Mouse (Mus musculus) hindbrain, embryonic 12.5 days (tissue): ENCODE data around the gene Apon. TPM values are rescaled to one million over a fixed set of nuclear protein-coding genes. Genes with fewer than 3 reads are reported as not detected.
A peak's percentile ranks its signal among the peaks of the same experiment; 100 is the strongest.

Source experiments
- ATAC-seq: fragments of 200-750 bp; cut with Nextera tagmentation; 2 replicates; pipeline ENCODE4 v1.8.0; 2017; ENCODE audit warnings: moderate TSS enrichment; ENCODE audit not compliant: low FRiP score
- H3K27ac ChIP-seq: fragments of 300-500 bp; sonication (generic); 2 replicates; pipeline ENCODE4 v1.5.1; 2016; ENCODE audit warnings: mild to moderate bottlenecking
- H3K27me3 ChIP-seq: fragments of 300-500 bp; sonication (generic); 2 replicates; pipeline ENCODE4 v1.6.1; 2016; ENCODE audit warnings: mild to moderate bottlenecking
- H3K36me3 ChIP-seq: fragments of 300-500 bp; sonication (generic); 2 replicates; pipeline ENCODE4 v1.6.1; 2016; ENCODE audit warnings: mild to moderate bottlenecking
- H3K4me1 ChIP-seq: fragments of 300-500 bp; sonication (generic); 2 replicates; pipeline ENCODE4 v1.6.1; 2016
- H3K4me2 ChIP-seq: fragments of 300-500 bp; sonication (generic); replicated peaks from 2 replicates; pipeline ENCODE4 v1.6.1; 2016; ENCODE audit warnings: mild to moderate bottlenecking
- H3K4me3 ChIP-seq: fragments of 300-500 bp; sonication (generic); 2 replicates; pipeline ENCODE4 v1.5.1; 2016; ENCODE audit warnings: mild to moderate bottlenecking
- H3K9ac ChIP-seq: fragments of 300-500 bp; sonication (generic); 2 replicates; pipeline ENCODE4 v1.6.1; 2016; ENCODE audit warnings: mild to moderate bottlenecking, moderate library complexity
- H3K9me3 ChIP-seq: fragments of 300-500 bp; sonication (generic); replicated peaks from 2 replicates; pipeline ENCODE4 v1.6.1; 2016; ENCODE audit warnings: mild to moderate bottlenecking
- WGBS: fragments of 180-500 bp; shearing (Covaris S2); methylation state at CpG from one replicate; pipeline ENCODE4 v1.1.7; 2016; 5-methylcytosine and 5-hydroxymethylcytosine counted together
- polyA plus RNA-seq: library from polyadenylated mRNA; unstranded; fragments of >200 nt; fragmentation: Nextera tagmentation; extraction: Ambion mirVana; gene quantifications from 2 replicates; pipeline ENCODE4 v1.2.1, GENCODE M21; 2016

The Apon gene
- polyA plus RNA-seq, 1 experiment from 2014 or later: 0.40 TPM

DNA sequence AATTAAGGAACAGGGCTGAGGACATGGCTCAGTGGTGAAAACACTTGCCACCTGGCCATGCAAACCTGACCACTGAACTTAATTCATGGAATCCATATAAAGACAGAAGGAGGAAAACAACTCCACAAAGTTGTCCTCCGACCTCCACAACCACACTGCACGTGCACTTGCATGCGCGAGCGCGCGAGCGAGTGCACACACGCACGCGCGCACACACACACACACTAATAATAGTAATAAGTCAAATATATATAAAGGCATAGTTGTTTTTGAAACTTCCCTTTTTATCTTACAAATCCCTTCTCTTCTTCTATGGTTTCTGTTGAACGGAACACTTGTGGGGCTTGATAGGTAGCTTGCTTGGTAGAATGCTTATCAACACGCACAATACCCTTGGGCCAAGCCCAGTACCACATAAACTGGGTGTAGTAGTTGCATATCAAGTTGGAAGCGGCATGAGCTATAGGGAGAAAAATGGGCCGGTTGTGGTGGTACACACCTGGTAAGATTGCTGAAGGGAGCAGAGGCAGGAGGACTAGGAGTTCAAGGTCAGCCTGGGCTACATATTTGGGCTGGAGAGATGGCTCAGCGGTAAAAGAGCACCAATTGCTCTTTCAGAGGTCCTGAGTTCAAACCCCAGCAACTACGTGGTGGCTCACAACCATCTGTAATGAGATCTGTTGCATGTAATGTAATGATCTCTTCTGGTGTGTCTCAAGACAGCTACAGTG lies 35.3 kb upstream of the Apon start:
- no peaks in the 10 kb centered on the region for H3K4me1 ChIP-seq
- ATAC-seq: no peak
- no peak overlapping the region for H3K4me2 ChIP-seq
- H3K9ac ChIP-seq: no peak overlapping the region
- H3K36me3 ChIP-seq: no peaks in the 10 kb centered on the region
- H3K4me3 ChIP-seq: no peak overlapping the region
- no peak overlapping the region for H3K27ac ChIP-seq
- peaks cover under 1% of the 10 kb centered on the region for H3K27me3 ChIP-seq
- H3K9me3 ChIP-seq: no peaks in the 10 kb centered on the region
- 94% methylated on average over 18 of the region's 18 CpGs for WGBS

DNA sequence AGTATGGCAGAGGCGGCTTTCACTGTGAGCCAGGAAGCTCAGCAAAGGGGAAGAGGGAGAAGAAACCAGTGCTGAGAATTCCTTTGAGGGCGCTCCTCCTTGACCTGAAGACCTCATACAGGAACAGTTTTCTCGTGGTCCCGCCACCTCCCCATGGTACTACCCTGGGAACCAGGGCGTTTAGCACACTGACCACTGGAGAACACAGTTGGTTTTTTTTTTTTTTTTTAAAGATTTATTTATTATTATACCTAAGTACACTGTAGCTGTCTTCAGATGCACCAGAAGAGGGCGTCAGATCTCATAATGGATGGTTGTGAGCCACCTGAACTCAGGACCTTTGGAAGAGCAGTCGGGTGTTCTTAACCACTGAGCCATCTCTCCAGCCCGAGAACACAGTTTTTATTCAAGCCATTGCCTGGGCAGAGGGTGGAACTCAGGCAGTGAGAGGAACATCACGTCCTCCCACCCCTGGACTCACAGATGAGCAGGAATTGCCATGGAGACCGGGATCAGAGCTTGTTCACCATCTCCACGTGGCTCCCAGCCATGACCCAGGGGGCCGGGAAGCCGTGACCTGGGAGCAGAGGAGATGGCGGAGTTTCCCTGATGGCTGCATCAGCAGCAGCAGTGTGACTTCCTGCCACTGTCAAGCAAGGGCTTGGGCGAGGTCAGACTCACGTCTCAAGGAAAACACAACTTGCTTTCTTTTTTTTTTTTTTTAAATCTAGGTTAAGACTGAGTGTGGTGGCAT lies 32.2 kb upstream of the Apon start:
- no peaks in the 10 kb centered on the region for H3K4me1 ChIP-seq
- WGBS: 59% methylated on average over 16 of the region's 16 CpGs
- ATAC-seq: no peak

DNA sequence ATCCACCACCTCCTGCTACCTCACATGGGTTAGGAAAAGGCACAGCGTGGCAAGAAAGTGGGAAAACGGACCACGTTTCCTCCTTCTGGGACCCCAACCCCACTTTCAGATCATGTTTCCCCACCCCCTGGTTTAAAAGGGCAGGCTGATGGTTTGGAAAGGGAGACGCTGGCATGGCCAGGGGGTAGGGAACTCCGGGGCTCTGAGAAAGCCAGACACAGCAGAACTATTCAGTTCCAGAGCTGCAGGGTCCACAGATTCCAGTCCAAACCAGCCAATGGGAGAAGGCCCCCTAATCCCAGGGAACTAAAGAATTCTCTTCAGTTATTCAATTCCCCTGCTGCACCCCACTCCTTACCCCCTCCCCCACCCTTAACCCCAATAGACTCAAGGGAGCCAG lies 28.8 kb upstream of the Apon start:
- 53% methylated on average over 5 of the region's 5 CpGs for WGBS
- H3K9ac ChIP-seq: no peak overlapping the region

More for the DNA sequence above, 32.2 kb upstream of the Apon start:
- no peaks in the 10 kb centered on the region; the same call in 1 of the 2 replicates for H3K27me3 ChIP-seq
- no peak overlapping the region for H3K4me2 ChIP-seq
- no peak overlapping the region for H3K9ac ChIP-seq
- H3K9me3 ChIP-seq: no peaks in the 10 kb centered on the region
- H3K27ac ChIP-seq: no peak overlapping the region
- no peaks in the 10 kb centered on the region for H3K36me3 ChIP-seq
- H3K4me3 ChIP-seq: no peak overlapping the region

DNA sequence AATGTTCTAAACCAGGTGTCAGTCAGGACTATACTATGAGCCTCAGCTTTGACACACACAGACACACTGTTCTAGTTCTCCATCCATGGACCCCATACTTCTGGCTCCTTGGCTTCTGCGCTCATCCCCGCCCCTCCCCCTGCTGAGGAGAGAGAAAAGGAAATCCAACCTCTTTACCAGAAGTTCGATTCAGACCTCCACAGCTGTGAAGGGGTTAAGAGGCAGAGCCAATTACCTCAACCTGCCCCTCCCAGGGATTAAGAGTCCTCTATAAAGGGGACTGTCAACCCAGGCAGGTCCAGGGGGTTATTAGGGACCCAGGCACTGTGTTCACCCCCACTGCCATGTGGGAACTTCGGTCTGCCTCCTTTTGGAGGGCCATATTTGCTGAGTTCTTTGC lies 28.4 kb upstream of the Apon start, which contains the start of gene Mip:
Mip (plus strand) TSS at position 301 of the 400 bp plus-strand sequence.
- 44% methylated on average over 4 of the region's 4 CpGs for WGBS
- Histone ChIP-seq H3K9ac (no peak within 1 kb of the TSS), H3K27ac (no peak within 1 kb of the TSS), H3K36me3 (no peaks in the 10 kb centered on the region), H3K4me2 (no peak within 1 kb of the TSS), H3K4me1 (no peaks in the 10 kb centered on the region), H3K4me3 (no peak within 1 kb of the TSS), H3K27me3 (no peaks in the 10 kb centered on the region), H3K9me3 (no peaks in the 10 kb centered on the region)
- ATAC-seq: no peak

More for the DNA sequence above, 28.8 kb upstream of the Apon start:
- Histone ChIP-seq H3K9me3 (no peaks in the 10 kb centered on the region), H3K4me2 (no peak overlapping the region), H3K4me3 (no peak overlapping the region), H3K27ac (no peak overlapping the region), H3K4me1 (no peaks in the 10 kb centered on the region), H3K27me3 (no peaks in the 10 kb centered on the region; the same call in 1 of the 2 replicates), H3K36me3 (no peaks in the 10 kb centered on the region)
- ATAC-seq: no peak

DNA sequence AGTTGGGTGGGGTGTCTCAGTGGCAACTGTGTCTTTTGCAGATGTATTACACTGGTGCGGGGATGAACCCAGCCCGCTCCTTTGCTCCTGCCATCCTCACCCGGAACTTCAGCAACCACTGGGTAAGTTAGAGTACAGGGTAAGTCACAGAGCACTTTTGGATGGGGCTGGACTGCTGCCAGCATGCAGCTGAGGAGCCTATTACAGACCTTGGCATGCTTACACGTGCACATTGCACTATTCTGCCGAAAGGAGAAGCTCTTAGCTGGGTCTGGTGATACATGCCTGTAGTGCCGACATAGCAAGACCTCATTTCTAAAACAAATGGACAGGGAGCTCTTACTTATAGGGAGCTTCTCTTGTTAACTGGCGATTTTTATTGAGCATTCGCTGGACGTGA lies 26.3 kb upstream of the Apon start:
- Histone ChIP-seq H3K9me3 (no peaks in the 10 kb centered on the region), H3K27me3 (no peaks in the 10 kb centered on the region), H3K27ac (no peak overlapping the region), H3K9ac (no peak overlapping the region), H3K4me1 (no peaks in the 10 kb centered on the region), H3K36me3 (no peaks in the 10 kb centered on the region), H3K4me3 (no peak overlapping the region), H3K4me2 (no peak overlapping the region)
- WGBS: 88% methylated on average over 9 of the region's 9 CpGs
- no peak for ATAC-seq

DNA sequence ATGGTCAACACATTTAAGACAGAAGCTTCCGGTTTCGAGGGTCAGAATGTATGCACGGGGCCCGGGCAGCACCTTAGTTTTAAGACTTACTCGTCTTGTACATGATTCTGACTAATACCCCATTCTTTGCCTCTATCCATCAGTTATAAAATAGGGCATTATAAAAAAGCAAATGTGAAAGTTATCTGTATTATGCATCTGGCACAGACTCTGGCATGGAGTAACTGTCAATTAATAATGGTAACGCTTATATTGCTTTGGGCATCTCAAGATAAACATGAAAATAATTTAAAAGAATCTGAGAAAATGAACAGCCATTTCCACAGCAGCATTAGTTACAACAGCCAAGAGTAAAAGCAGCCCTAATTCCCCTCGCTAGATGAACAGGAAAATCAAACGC lies 25.9 kb upstream of the Apon start:
- no peak overlapping the region for H3K4me3 ChIP-seq
- no peaks in the 10 kb centered on the region for H3K9me3 ChIP-seq
- no peak overlapping the region for H3K9ac ChIP-seq
- H3K36me3 ChIP-seq: no peaks in the 10 kb centered on the region
- no peak for ATAC-seq
- H3K4me2 ChIP-seq: no peak overlapping the region
- H3K27me3 ChIP-seq: no peaks in the 10 kb centered on the region
- H3K4me1 ChIP-seq: peaks cover 3% of the 10 kb centered on the region
- H3K27ac ChIP-seq: no peak overlapping the region
- 95% methylated on average over 8 of the region's 8 CpGs for WGBS

DNA sequence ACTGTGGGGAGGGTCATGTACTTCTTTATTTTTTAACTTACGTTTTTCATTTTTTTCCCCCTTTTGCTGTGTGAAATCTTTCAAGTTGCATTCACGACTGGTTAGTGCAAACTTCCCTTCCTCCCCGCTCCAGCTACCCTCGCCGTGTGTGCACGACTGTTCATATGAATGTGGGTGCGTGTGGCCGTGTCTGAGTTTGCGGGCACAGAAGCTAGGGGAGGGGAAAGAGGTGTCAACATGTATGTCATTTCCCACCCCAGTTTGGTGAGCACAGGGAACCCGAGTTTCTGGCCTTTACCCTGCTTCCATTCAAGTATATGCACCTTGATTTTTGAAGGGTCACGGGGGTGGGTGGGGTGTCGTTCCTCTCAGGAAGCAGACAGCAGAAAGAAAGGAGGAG lies 23.3 kb upstream of the Apon start:
- 78% methylated on average over 12 of the region's 12 CpGs for WGBS
- H3K4me2 ChIP-seq: no peak overlapping the region
- no peak overlapping the region for H3K4me3 ChIP-seq
- H3K9ac ChIP-seq: 0 out of 2 replicates have a peak overlapping the region, but pooled peaks have one; percentile 79
- no peaks in the 10 kb centered on the region for H3K36me3 ChIP-seq
- no peaks in the 10 kb centered on the region for H3K9me3 ChIP-seq
- peaks cover 4% of the 10 kb centered on the region for H3K4me1 ChIP-seq
- no peak for ATAC-seq
- no peak overlapping the region for H3K27ac ChIP-seq
- H3K27me3 ChIP-seq: no peaks in the 10 kb centered on the region

DNA sequence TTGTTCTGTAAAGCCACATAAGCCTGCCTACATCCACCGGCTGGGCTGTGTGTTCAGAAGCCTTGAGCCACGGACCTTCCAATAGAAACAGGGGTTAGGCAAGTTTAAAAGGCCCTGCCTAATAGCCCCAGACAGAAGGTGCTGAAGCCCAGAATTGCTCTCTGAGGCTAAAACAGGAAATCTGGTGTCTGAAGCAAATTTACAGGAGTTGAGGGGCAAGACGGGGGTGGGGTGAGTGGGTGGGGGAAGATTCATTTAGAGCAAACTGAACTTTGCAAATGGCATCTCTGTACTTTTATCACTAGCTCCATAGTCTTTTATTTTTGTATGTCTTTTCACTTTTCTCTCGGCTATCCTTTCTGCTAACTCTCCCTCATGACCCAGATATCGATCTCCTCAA lies 22.8 kb upstream of the Apon start:
- peak overlapping the region; percentile 64 for H3K4me3 ChIP-seq
- 25% methylated on average over 5 of the region's 5 CpGs for WGBS
- H3K9ac ChIP-seq: peak overlapping the region; percentile 79; the same call in 1 of the 2 replicates
- no peak for ATAC-seq
- no peaks in the 10 kb centered on the region for H3K9me3 ChIP-seq
- 0 out of 2 replicates have a peak overlapping the region, but pooled peaks have one; percentile 94 for H3K27ac ChIP-seq
- peaks cover 4% of the 10 kb centered on the region for H3K4me1 ChIP-seq
- H3K36me3 ChIP-seq: no peaks in the 10 kb centered on the region
- H3K4me2 ChIP-seq: peak overlapping the region; percentile 63
- no peaks in the 10 kb centered on the region for H3K27me3 ChIP-seq

DNA sequence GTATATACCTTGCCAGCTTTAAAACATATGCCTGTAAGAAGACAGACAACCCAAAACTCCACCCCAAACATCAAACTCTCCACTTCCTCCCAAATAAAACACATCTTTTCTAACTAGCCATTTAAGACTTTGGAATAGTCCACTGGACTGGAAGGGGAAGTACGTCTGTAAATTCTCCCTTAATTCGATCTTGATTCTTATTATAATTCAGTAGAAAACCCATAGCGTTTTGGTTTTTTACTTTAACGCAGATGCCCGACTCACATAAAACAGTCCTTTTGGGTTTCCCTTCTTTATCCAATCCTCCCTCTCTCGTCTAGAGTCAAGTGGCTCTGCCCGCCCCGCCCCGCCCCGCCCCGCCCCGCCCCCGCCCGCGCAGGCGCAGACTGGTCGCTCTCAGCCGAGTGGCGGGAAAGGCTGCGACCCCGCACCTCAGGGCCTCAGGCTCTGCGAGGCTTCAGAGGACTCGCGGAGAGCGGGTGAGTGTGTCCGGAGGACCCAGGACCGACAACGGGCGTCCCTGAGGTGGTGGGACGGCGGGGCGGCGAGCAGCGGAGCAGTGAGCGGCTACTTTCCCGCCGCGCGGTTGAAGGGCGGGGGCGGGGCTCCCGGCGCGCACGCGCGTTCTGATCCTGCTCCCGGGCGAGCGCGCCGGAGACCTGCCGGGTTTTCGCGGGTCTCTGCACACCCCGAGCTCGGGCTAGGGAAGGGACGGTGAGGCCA lies 22.0 kb upstream of the Apon start, which contains the start of gene Timeless:
Timeless (plus strand) TSS at position 369 of the 723 bp plus-strand sequence.
- peak within 1 kb of the TSS; percentile 64 for H3K4me3 ChIP-seq
- peak within 1 kb of the TSS; percentile 79 for H3K9ac ChIP-seq
- under 1% methylated on average over 56 of the region's 58 CpGs for WGBS
- H3K9me3 ChIP-seq: no peaks in the 10 kb centered on the region
- H3K27ac ChIP-seq: peak within 1 kb of the TSS; percentile 94
- H3K4me1 ChIP-seq: peaks cover 4% of the 10 kb centered on the region
- H3K27me3 ChIP-seq: no peaks in the 10 kb centered on the region
- no peaks in the 10 kb centered on the region for H3K36me3 ChIP-seq
- ATAC-seq: peak; percentile 92
- peak within 1 kb of the TSS; percentile 63 for H3K4me2 ChIP-seq

DNA sequence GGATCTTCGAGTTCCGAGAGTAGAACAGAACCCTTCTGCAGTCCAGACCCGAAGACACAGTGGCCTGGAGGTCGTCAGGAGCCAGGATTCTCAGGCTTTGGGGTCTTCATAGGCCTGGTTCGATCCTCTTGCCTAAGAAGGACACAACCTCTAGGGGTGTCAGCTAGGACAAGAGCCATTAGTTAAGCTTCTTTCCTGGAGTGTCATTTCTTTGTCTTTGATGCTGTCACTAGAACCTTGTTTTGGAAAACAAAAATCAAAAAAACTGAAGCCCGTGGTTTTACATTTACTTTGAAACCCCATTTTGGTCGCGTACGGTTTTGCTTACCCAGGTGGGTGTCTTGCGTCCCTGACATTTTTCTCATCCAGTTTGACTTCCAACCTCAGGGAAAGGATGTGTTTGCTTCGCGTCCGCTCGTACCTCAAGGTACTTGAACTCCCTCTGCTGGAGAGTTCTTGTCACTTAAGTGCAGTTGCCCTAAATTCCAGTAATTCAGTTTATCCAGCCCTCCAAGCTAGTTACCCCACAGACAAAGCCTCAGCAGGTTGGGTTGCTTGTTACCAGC lies 21.4 kb upstream of the Apon start:
- H3K9me3 ChIP-seq: no peaks in the 10 kb centered on the region

DNA sequence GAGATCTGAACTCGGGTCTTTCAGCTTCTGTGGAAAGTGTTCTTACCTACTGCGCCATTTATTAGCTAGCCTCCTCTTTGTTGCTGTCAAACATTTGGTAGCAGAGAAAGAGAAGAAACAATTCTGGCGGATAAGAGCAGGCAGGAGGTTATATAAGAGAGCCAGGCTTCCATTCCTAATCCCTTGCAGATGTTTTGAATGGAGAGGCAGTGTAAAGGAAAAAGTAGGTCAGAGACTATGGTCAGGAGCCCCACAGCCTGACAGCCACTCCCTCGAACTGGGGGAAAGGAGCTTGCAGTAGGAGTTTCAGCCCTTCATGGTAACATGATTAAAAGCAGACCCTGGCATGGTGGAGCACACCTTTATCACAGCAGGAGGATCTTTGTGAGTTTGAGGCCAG lies 17.6 kb upstream of the Apon start:
- 74% methylated on average over 4 of the region's 4 CpGs for WGBS
- Histone ChIP-seq H3K4me2 (no peak overlapping the region), H3K4me3 (no peak overlapping the region), H3K9ac (no peak overlapping the region), H3K4me1 (peaks cover 10% of the 10 kb centered on the region), H3K27ac (no peak overlapping the region), H3K36me3 (peaks cover 15% of the 10 kb centered on the region), H3K27me3 (no peaks in the 10 kb centered on the region), H3K9me3 (no peaks in the 10 kb centered on the region)
- no peak for ATAC-seq

More for the DNA sequence above, 21.4 kb upstream of the Apon start:
- Histone ChIP-seq H3K9ac (peak overlapping the region; percentile 79), H3K27ac (peak overlapping the region; percentile 94), H3K4me3 (peak overlapping the region; percentile 64), H3K36me3 (no peaks in the 10 kb centered on the region), H3K4me2 (peak overlapping the region; percentile 63), H3K27me3 (no peaks in the 10 kb centered on the region), H3K4me1 (peaks cover 4% of the 10 kb centered on the region)
- WGBS: 0% methylated on average over 14 of the region's 14 CpGs
- ATAC-seq: 0 out of 2 replicates have a peak, but pooled peaks have one; percentile 20
